In genomic region chr5:129968417-129968816, GRCm38 (mm10) we compare ENCODE assay signal across 14 mouse cellular contexts.
"Had no signal": no experiment of that assay in that cellular context is flagged by ENCODE, and none has a peak within 500 bp of the region (broad histone marks: within the 10 kb centered on the region; RNA-seq: fewer than 3 reads in every experiment).

No protein-coding gene starts in this region.

- H3K9me3 ChIP-seq: limb, embryonic 12.5 days; megakaryocyte, embryonic 14.5 days had no signal

- H3K27ac ChIP-seq: kidney, postnatal 0 days; layer of hippocampus, adult 2 months; limb, embryonic 12.5 days; macrophage had no signal

- H3K4me2 ChIP-seq: limb, embryonic 12.5 days; lung, embryonic 14.5 days; midbrain, embryonic 11.5 days had no signal

- H3K9ac ChIP-seq: limb, embryonic 12.5 days; lung, embryonic 14.5 days had no signal

- H3K27me3 ChIP-seq: limb, embryonic 12.5 days; megakaryocyte, embryonic 14.5 days had no signal

- DNase-seq: kidney, adult 11 months; kidney, adult 9 months; kidney, postnatal 4 days; lung, embryonic 14.5 days; lung, postnatal 10 days; right cerebral cortex, adult 18-20 months; right cerebral cortex, postnatal 25 days; thymus, postnatal 4 days had no signal

- H3K4me1 ChIP-seq: limb, embryonic 12.5 days had no signal

- H3K4me3 ChIP-seq: layer of hippocampus, adult 2 months; limb, embryonic 12.5 days; megakaryocyte, embryonic 14.5 days had no signal
